Mouse (Mus musculus): ENCODE data around the gene Edn3. TPM values are rescaled to one million over a fixed set of nuclear protein-coding genes. Genes with fewer than 3 reads are reported as not detected.

The Edn3 gene
- polyA plus RNA-seq, 1 experiment from 2014 or later: 5.4 TPM

DNA sequence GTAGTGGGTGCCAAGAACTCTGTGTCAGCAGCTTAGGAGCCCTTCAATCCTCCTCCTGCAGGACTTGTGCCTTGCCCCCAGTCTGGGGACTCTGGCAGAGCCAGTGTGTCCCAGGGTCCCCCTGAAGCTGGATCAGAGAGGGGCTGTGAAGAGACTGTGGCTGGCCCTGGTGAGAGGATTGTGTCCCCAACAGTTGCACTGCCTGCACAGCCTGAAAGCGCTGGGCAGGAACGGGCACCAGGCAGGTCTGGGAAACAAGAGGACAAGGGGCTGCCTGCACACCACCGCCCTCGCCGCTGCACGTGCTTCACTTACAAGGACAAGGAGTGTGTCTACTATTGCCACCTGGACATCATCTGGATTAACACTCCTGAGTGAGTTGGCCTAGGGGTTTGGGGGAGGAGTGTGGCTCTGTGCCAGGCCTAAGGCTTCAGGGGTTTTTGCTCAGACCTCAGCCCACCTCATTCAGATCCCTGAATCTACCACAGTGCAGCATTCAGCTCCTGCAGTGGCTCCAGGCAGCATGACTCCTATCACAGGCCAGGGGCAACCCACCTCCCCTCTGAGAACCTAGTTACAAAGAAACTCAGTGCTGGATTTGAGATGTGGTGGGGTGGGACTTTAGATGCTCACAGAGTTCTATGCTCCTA lies 1.2 kb downstream of the Edn3 start:
- Histone ChIP-seq H3K4me3 (ENCODE audit: low read depth, low read length) (no peak overlapping the region), H3K9me3 (ENCODE audit: control insufficient read depth) (no peaks in the 10 kb centered on the region), H3K27me3 (replicated peaks; ENCODE audit: control insufficient read depth, insufficient read depth, low read length) (no peaks in the 10 kb centered on the region), H3K4me1 (replicated peaks; ENCODE audit: control insufficient read depth, insufficient read depth, low read length) (no peaks in the 10 kb centered on the region), H3K9ac (ENCODE audit: low read depth, low read length) (no peak overlapping the region), H3K36me3 (ENCODE audit: control insufficient read depth, insufficient read depth) (no peaks in the 10 kb centered on the region), H3K4me2 (replicated peaks; ENCODE audit: low read depth) (peak overlapping the region; percentile 91; the same call in 1 of the 2 replicates), H3K27ac (ENCODE audit: low read depth, low read length) (no peak overlapping the region)
- ATAC-seq: no peak
- WGBS: 79% methylated on average over 6 of the region's 6 CpGs
- TF ChIP-seq CTCF (IDR thresholded peaks at IDR 0.05; ENCODE audit: low read depth): no peak

DNA sequence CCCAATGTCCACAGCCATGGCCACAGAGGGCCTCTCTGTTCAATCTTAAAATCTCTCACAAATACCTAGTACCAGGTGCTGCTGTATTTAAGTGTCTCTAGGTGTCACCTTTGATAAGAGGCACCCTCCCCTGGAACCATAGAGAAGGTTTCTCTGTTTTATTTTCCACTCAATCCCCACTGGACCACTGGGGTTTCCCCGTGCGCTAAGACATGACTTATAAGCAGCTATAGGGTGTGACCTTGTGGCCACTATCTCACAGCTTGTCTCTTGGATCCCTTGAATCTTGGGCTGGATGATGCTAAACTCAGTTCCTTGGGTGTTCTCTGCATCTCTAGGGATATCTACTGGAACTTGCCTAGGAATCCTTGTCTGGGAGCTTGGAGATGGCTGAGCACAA lies 1.9 kb downstream of the Edn3 start:
- 92% methylated on average over 2 of the region's 2 CpGs for WGBS
- no peak overlapping the region for H3K4me3 ChIP-seq (ENCODE audit: low read depth, low read length)
- H3K9ac ChIP-seq (ENCODE audit: low read depth, low read length): no peak overlapping the region
- H3K36me3 ChIP-seq (ENCODE audit: control insufficient read depth, insufficient read depth): no peaks in the 10 kb centered on the region
- H3K27me3 ChIP-seq (replicated peaks; ENCODE audit: control insufficient read depth, insufficient read depth, low read length): no peaks in the 10 kb centered on the region
- H3K4me2 ChIP-seq (replicated peaks; ENCODE audit: low read depth): no peak overlapping the region
- TF ChIP-seq CTCF (IDR thresholded peaks at IDR 0.05; ENCODE audit: low read depth): no peak
- no peaks in the 10 kb centered on the region for H3K9me3 ChIP-seq (ENCODE audit: control insufficient read depth)
- no peaks in the 10 kb centered on the region for H3K4me1 ChIP-seq (replicated peaks; ENCODE audit: control insufficient read depth, insufficient read depth, low read length)
- no peak overlapping the region for H3K27ac ChIP-seq (ENCODE audit: low read depth, low read length)
- ATAC-seq: no peak

DNA sequence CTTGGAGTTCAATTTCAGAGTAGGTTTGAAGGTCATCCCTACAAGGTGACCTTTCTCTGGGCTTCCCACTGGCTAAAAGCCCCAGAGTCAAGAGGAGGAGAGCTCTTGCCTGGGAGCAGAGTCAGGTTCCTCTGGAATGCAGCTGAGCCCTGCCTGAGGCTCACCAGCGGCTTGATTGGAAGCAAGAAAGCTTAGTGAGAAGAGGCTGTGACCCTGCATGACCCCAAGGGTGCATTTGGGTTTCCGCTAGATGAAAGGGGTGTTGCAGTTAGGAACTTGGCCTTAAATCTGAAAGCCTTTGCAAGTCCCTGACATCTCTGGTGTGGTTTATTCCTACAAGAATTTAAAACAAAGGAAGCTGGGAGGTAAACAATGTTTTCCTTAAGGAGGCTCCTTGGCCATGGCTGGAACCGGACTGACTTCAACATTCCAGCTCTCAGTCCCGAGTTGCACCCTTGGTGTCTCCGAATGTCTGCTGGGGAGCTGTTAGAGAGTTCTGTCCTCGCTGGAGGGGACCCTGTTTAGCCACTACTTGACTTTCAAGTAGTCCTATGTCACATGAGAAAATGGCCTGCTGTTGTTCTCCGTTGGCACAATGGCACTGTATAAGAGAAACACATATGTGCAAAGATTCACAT lies 8.6 kb downstream of the Edn3 start:
- H3K9me3 ChIP-seq (ENCODE audit: control insufficient read depth): no peaks in the 10 kb centered on the region
- no peaks in the 10 kb centered on the region for H3K36me3 ChIP-seq (ENCODE audit: control insufficient read depth, insufficient read depth)
- 67% methylated on average over 7 of the region's 7 CpGs for WGBS
- no peak for ATAC-seq
- no peak for TF ChIP-seq CTCF (IDR thresholded peaks at IDR 0.05; ENCODE audit: low read depth)
- peaks cover 7% of the 10 kb centered on the region; the same call in 1 of the 2 replicates for H3K4me1 ChIP-seq (replicated peaks; ENCODE audit: control insufficient read depth, insufficient read depth, low read length)
- H3K9ac ChIP-seq (ENCODE audit: low read depth, low read length): no peak overlapping the region
- H3K27me3 ChIP-seq (replicated peaks; ENCODE audit: control insufficient read depth, insufficient read depth, low read length): no peaks in the 10 kb centered on the region
- no peak overlapping the region for H3K27ac ChIP-seq (ENCODE audit: low read depth, low read length)
- no peak overlapping the region for H3K4me2 ChIP-seq (replicated peaks; ENCODE audit: low read depth)
- H3K4me3 ChIP-seq (ENCODE audit: low read depth, low read length): no peak overlapping the region

DNA sequence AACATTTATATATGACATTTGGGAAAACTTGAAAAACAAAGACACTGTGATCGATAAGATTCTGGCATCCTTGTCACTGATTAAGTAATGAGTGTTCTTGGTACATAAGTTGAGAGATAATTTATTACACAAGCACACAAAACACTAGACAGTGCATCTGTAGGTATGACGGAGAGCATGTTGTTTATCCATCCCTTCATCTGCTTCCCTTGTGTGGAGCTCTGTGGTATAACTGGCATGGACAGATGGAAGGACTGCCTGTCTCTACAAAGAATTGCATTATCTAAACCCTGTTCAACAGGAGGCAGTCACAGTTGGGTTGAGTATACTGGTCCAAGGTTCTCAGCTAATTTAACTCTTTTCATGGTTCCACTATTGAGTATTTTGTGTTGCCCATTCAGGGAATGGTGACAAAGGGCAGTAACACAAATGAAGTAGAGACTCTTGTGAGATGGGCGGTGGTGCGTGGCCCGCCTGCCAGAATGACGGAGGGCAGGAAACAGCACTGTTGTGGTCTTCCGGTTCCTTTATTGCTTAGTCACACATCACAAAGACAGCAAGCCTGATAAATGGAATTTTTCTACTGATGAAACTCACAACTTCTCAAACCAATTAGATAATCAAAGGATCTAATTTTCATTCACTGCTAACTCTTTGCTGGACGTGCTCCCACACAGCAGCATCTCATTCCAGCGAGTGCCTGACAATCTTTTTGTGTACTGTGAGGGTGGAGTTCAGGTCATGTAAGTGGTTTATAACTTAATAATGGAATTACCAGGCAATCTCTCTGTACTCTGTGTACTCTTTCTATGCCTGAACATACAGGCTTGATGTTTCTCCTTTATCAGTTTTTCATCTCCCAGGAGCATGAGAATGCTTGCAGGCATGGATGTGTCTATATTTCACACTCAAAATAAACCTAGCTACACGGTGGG lies 14.0 kb downstream of the Edn3 start:
- no peak for TF ChIP-seq CTCF (IDR thresholded peaks at IDR 0.05; ENCODE audit: low read depth)
- no peak for ATAC-seq

DNA sequence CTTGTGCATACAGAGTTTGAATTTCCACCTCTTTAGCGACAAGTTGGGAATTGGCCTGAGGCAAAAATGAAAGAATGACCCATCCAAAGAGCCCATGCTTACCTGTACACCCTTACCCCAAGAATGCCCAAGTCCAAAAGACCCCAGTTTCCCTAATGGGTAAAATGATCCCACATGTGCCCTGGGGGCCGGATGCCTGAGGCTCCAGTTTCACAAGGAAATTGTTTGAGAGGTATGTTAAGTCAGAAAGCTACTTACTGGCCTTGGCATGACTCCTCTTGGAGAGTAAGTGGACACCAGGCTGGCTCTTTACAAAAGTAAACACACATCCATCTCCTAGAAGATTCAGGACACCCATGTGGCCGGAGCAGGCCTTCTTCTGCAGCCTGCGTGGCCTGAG lies 21.6 kb downstream of the Edn3 start:
- 72% methylated on average over 4 of the region's 4 CpGs for WGBS

More for the DNA sequence above, 14.0 kb downstream of the Edn3 start:
- whole genome bisulfite sequencing: 60% methylated on average over 10 of the region's 10 CpGs
- H3K36me3 ChIP-seq (ENCODE audit: control insufficient read depth, insufficient read depth): no peaks in the 10 kb centered on the region
- H3K27ac ChIP-seq (ENCODE audit: low read depth, low read length): no peak overlapping the region
- no peak overlapping the region for H3K4me2 ChIP-seq (replicated peaks; ENCODE audit: low read depth)
- no peaks in the 10 kb centered on the region for H3K9me3 ChIP-seq (ENCODE audit: control insufficient read depth)
- H3K9ac ChIP-seq (ENCODE audit: low read depth, low read length): no peak overlapping the region
- H3K4me1 ChIP-seq (replicated peaks; ENCODE audit: control insufficient read depth, insufficient read depth, low read length): no peaks in the 10 kb centered on the region
- no peak overlapping the region for H3K4me3 ChIP-seq (ENCODE audit: low read depth, low read length)
- no peaks in the 10 kb centered on the region for H3K27me3 ChIP-seq (replicated peaks; ENCODE audit: control insufficient read depth, insufficient read depth, low read length)

DNA sequence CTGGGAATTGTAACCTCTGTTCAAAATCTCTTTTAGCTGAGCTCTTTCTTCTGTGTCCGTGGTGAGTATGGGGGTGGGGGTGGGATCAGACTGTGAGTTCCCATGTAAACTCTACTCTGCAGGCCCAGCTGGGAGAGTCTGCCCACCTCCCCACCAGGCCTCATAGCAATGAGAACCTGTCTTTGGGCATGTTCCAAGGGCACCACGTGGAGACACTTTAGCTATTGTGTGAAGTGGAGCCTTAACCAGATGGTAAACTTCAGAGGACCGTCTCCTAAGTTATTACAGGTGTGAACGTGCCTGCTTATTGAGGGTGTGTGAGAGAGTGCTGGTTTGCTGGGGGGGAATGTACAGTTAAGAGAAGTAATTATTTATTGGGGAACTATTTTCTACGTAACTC lies 22.5 kb downstream of the Edn3 start:
- WGBS: 62% methylated on average over 5 of the region's 5 CpGs
- Histone ChIP-seq H3K9me3 (ENCODE audit: control insufficient read depth) (no peaks in the 10 kb centered on the region), H3K9ac (ENCODE audit: low read depth, low read length) (no peak overlapping the region), H3K4me3 (ENCODE audit: low read depth, low read length) (no peak overlapping the region), H3K27me3 (replicated peaks; ENCODE audit: control insufficient read depth, insufficient read depth, low read length) (no peaks in the 10 kb centered on the region), H3K27ac (ENCODE audit: low read depth, low read length) (no peak overlapping the region), H3K4me1 (replicated peaks; ENCODE audit: control insufficient read depth, insufficient read depth, low read length) (no peaks in the 10 kb centered on the region), H3K4me2 (replicated peaks; ENCODE audit: low read depth) (no peak overlapping the region), H3K36me3 (ENCODE audit: control insufficient read depth, insufficient read depth) (no peaks in the 10 kb centered on the region)
- no peak for TF ChIP-seq CTCF (IDR thresholded peaks at IDR 0.05; ENCODE audit: low read depth)
- ATAC-seq: no peak

More for the DNA sequence above, 21.6 kb downstream of the Edn3 start:
- ATAC-seq: no peak
- Histone ChIP-seq H3K9ac (ENCODE audit: low read depth, low read length) (no peak overlapping the region), H3K4me3 (ENCODE audit: low read depth, low read length) (no peak overlapping the region), H3K27me3 (replicated peaks; ENCODE audit: control insufficient read depth, insufficient read depth, low read length) (no peaks in the 10 kb centered on the region), H3K4me1 (replicated peaks; ENCODE audit: control insufficient read depth, insufficient read depth, low read length) (no peaks in the 10 kb centered on the region), H3K36me3 (ENCODE audit: control insufficient read depth, insufficient read depth) (no peaks in the 10 kb centered on the region), H3K4me2 (replicated peaks; ENCODE audit: low read depth) (no peak overlapping the region), H3K9me3 (ENCODE audit: control insufficient read depth) (no peaks in the 10 kb centered on the region), H3K27ac (ENCODE audit: low read depth, low read length) (no peak overlapping the region)
- no peak for TF ChIP-seq CTCF (IDR thresholded peaks at IDR 0.05; ENCODE audit: low read depth)

Measured in intestine, postnatal 0 days (tissue).